Mouse (Mus musculus) thymus, adult 2 months (tissue): ENCODE measurements around the gene Ino80d. TPM values are rescaled to one million over a fixed set of nuclear protein-coding genes. Genes with fewer than 3 reads are reported as not detected.

ENCODE experiments used
- DNase-seq: peaks from one replicate; pipeline ENCODE4 v3.0.0; 2021
- H3K27ac ChIP-seq: fragments of 200-500 bp; 2 replicates; pipeline ENCODE4 v1.5.1; 2012; ENCODE audit warnings: low read length, control low read depth; ENCODE audit not compliant: control insufficient read depth, insufficient read depth
- H3K27me3 ChIP-seq: fragments of 200-500 bp; 2 replicates; pipeline ENCODE4 v1.6.1; 2012; ENCODE audit warnings: mild to moderate bottlenecking, low read length, moderate library complexity, mixed read lengths; ENCODE audit not compliant: control insufficient read depth, insufficient read depth
- H3K36me3 ChIP-seq: fragments of 200-500 bp; 2 replicates; pipeline ENCODE4 v1.6.1; 2012; ENCODE audit warnings: mild to moderate bottlenecking, low read length, moderate library complexity; ENCODE audit not compliant: control insufficient read depth, insufficient read depth
- H3K4me1 ChIP-seq: fragments of 200-500 bp; replicated peaks from 2 replicates; pipeline ENCODE4 v1.6.1; 2012; ENCODE audit warnings: low read length; ENCODE audit not compliant: control insufficient read depth, insufficient read depth
- H3K4me3 ChIP-seq: fragments of 200-500 bp; 2 replicates; pipeline ENCODE4 v1.5.1; 2012; ENCODE audit warnings: mild to moderate bottlenecking, low read length, control low read depth, moderate library complexity; ENCODE audit not compliant: control insufficient read depth, insufficient read depth
- CTCF ChIP-seq: fragments of 200-500 bp; IDR thresholded peaks from 2 replicates; pipeline ENCODE4 v1.5.1; 2012; ENCODE audit warnings: mild to moderate bottlenecking, control low read depth, low read length, moderate library complexity, borderline replicate concordance; ENCODE audit not compliant: control insufficient read depth, poor library complexity, insufficient read depth; ENCODE audit errors: extremely low read depth
- POLR2A ChIP-seq: fragments of 200-500 bp; IDR thresholded peaks from 2 replicates; pipeline ENCODE4 v1.6.1; 2012; ENCODE audit warnings: mild to moderate bottlenecking, low read length, control low read depth, moderate library complexity; ENCODE audit not compliant: control insufficient read depth, poor library complexity, insufficient read depth; ENCODE audit errors: extremely low read depth
- WGBS: fragments of 180-500 bp; shearing (Covaris S2); methylation state at CpG from one replicate; pipeline ENCODE4 v1.1.7; 2018; 5-methylcytosine and 5-hydroxymethylcytosine counted together
- polyA plus RNA-seq: library from polyadenylated mRNA; depleted of rRNA; stranded (reverse); fragments of >200 nt; gene quantifications from 2 replicates; pipeline ENCODE4 v1.2.3, GENCODE M21; 2012; rRNA removed

Ino80d gene
- polyA plus RNA-seq, 1 experiment: 40.4 TPM

DNA sequence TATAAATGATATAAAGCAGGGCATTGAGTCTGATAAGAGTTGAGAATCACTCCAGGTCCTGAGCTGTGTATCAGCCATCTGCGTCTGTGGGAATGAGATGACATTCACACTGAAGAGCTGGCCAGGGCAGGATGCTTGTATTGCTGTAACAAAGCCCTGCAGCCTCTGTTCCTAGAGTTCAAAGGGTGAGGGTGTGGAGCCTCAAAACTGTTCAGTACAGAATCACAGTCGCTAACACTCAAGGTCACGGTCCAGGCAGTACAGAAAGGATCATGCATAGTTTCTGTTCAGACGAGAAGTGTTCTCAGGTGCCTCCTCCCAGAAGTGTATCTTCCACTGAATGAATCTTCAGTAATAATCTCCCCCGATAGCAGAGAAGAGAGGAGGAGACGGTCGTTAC is 203.0 kb downstream of the Ino80d start:
- H3K27ac ChIP-seq: no peak overlapping the region
- H3K27me3 ChIP-seq: no peaks in the 10 kb centered on the region
- no peaks in the 10 kb centered on the region for H3K4me1 ChIP-seq
- no peak overlapping the region for H3K4me3 ChIP-seq
- H3K36me3 ChIP-seq: no peaks in the 10 kb centered on the region
- DNase-seq: no peak
- TF ChIP-seq POLR2A: no peak
- WGBS: 88% methylated on average over 7 of the region's 7 CpGs

DNA sequence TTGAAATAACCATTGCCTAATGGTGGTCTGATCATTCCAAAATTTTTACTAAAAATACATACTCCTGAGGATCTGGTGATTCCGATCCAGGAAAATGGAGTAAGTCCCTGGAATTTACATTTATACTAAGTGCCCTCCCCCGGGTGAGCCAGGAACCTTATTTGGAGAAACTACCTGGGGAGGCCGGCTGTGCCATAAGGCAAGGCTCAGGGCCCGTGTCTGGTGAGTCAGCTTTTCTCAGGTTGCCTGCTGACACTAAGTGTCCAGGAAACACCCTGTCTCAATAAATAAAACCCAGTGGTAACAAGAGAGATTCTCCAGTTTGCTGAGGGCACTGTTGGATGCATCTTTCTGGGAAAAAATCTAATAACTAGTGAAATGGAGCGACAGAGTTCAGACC is 205.3 kb downstream of the Ino80d start:
- Histone ChIP-seq H3K36me3 (no peaks in the 10 kb centered on the region), H3K27ac (no peak overlapping the region), H3K4me3 (no peak overlapping the region), H3K4me1 (no peaks in the 10 kb centered on the region), H3K27me3 (no peaks in the 10 kb centered on the region)
- TF ChIP-seq POLR2A (no peak), CTCF (no peak)
- DNase-seq: no peak
- 76% methylated on average over 5 of the region's 5 CpGs for WGBS

DNA sequence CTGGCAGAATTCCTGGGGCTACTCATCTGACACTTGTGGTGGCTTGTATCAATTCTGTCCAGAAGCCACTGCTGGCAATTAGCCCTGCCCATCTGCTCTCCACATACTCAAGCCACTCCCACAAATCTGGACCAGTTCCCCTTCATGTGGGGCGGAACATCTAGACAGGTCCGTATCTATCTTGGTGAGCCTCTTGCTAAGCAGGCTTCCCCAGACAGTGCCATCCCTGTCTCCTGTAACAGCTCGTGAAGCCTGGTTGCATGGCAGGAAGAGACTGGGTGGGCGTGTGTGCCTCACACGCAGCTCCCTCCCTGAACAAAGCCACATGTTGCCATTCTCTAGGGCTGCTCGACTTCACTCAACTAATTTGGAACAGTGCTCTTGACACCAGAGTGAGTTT is 206.0 kb downstream of the Ino80d start:
- no peak overlapping the region for H3K27ac ChIP-seq
- H3K27me3 ChIP-seq: no peaks in the 10 kb centered on the region
- WGBS: 63% methylated on average over 6 of the region's 6 CpGs
- DNase-seq: no peak
- no peaks in the 10 kb centered on the region for H3K36me3 ChIP-seq
- H3K4me1 ChIP-seq: no peaks in the 10 kb centered on the region
- TF ChIP-seq CTCF (no peak), POLR2A (no peak)
- no peak overlapping the region for H3K4me3 ChIP-seq

Other genes with a start within 250 kb of the Ino80d start
- gene Eef1b2, start 62.2 kb upstream of the Ino80d start, polyA plus RNA-seq: 602 and 607 TPM in 2 replicates
- 36.2 and 51.5 TPM in 2 replicates for gene Ndufs1, start 62.2 kb upstream of the Ino80d start, polyA plus RNA-seq
- gene Gpr1, start 99.9 kb upstream of the Ino80d start, polyA plus RNA-seq: 0.57 and 1.0 TPM in 2 replicates
- 0.03 and 0.04 TPM in 2 replicates for gene Zdbf2, start 158.6 kb upstream of the Ino80d start, polyA plus RNA-seq